Mouse (Mus musculus) lung, postnatal 36 days (tissue): ENCODE results near the gene Rsl1d1.

Experiments used
- DNase-seq: peaks from one replicate; pipeline ENCODE4 v3.0.0; 2022; ENCODE audit warnings: mixed read lengths

The Rsl1d1 gene

GRCm38 (mm10) chr16:11202571-11203554, at the start of gene Rsl1d1:
Gene Rsl1d1, minus strand, starts transcription at chr16:11203331.
- peak; percentile 96 for DNase-seq

GRCm38 (mm10) chr16:11247791-11248190, 44.7 kb upstream of the Rsl1d1 start:
- DNase-seq = peak; percentile 2

- DNase-seq = no peak
Measured at GRCm38 (mm10) chr16:11245767-11246166, 42.6 kb upstream of the Rsl1d1 start.

- no peak for DNase-seq
Measured at GRCm38 (mm10) chr16:11242401-11242800, 39.3 kb upstream of the Rsl1d1 start.

- DNase-seq = no peak
Measured at GRCm38 (mm10) chr16:11217801-11218200, 14.7 kb upstream of the Rsl1d1 start.

- no peak for DNase-seq
Measured at GRCm38 (mm10) chr16:11203600-11204390, 664 bp upstream of the Rsl1d1 start.

GRCm38 (mm10) chr16:11201740-11202394, 1.3 kb downstream of the Rsl1d1 start:
- DNase-seq = no peak

GRCm38 (mm10) chr16:11200247-11200646, 2.9 kb downstream of the Rsl1d1 start:
- no peak for DNase-seq

GRCm38 (mm10) chr16:11198467-11198866, 4.7 kb downstream of the Rsl1d1 start:
- no peak for DNase-seq

GRCm38 (mm10) chr16:11197052-11197451, 6.1 kb downstream of the Rsl1d1 start:
- no peak for DNase-seq

GRCm38 (mm10) chr16:11193231-11193630, 9.9 kb downstream of the Rsl1d1 start:
- no peak for DNase-seq

GRCm38 (mm10) chr16:11190150-11190549, 13.0 kb downstream of the Rsl1d1 start:
- DNase-seq = no peak

GRCm38 (mm10) chr16:11177404-11177803, 25.7 kb downstream of the Rsl1d1 start:
- no peak for DNase-seq

GRCm38 (mm10) chr16:11176884-11177244, 26.3 kb downstream of the Rsl1d1 start:
- DNase-seq = no peak

- peak; percentile 92 for DNase-seq
Measured at GRCm38 (mm10) chr16:11176208-11176883, 26.8 kb downstream of the Rsl1d1 start, which contains the start of gene Zc3h7a. Gene Zc3h7a, minus strand, starts transcription at chr16:11176393.

GRCm38 (mm10) chr16:11175489-11176207, 27.5 kb downstream of the Rsl1d1 start:
- DNase-seq = peak; percentile 86

- DNase-seq = no peak
Measured at GRCm38 (mm10) chr16:11175100-11175488, 28.0 kb downstream of the Rsl1d1 start.

GRCm38 (mm10) chr16:11174671-11175081, 28.5 kb downstream of the Rsl1d1 start:
- DNase-seq = peak; percentile 78

GRCm38 (mm10) chr16:11171679-11172078, 31.5 kb downstream of the Rsl1d1 start:
- DNase-seq = peak; percentile 10

GRCm38 (mm10) chr16:11166431-11166830, 36.7 kb downstream of the Rsl1d1 start:
- DNase-seq = no peak

- no peak for DNase-seq
Measured at GRCm38 (mm10) chr16:11164695-11165255, 38.4 kb downstream of the Rsl1d1 start.
